Mouse (Mus musculus) adrenal gland, postnatal 25 days (tissue): ENCODE data around the gene Gm4952. TPM values are rescaled to one million over a fixed set of nuclear protein-coding genes. Genes with fewer than 3 reads are reported as not detected.
"Not testable (repeated sequence)": the region's sequence is repeated elsewhere in the genome, so short reads cannot be mapped to it uniquely, and the experiment has no call there.

ENCODE experiments used
- DNase-seq: peaks from one replicate; pipeline ENCODE4 v3.0.0; 2021; ENCODE audit warnings: mixed read lengths
- total RNA-seq: library from RNA; stranded (reverse); gene quantifications from 2 replicates; pipeline ENCODE4 v1.2.3, GENCODE M21; 2021

Gm4952 gene
- total RNA-seq, 1 experiment from 2014 or later = not detected

- no peak for DNase-seq
Observed at GRCm38 (mm10) chr19:12600684-12601480, 1.1 kb downstream of the Gm4952 start.

- DNase-seq = no peak
Observed at GRCm38 (mm10) chr19:12608336-12608735, 8.6 kb downstream of the Gm4952 start.

GRCm38 (mm10) chr19:12613646-12614045 lies 13.9 kb downstream of the Gm4952 start:
- no peak for DNase-seq

- no peak for DNase-seq
Observed at GRCm38 (mm10) chr19:12633176-12633575, 33.4 kb downstream of the Gm4952 start, which contains the start of gene Glyat. Gene Glyat (plus strand): TSS chr19:12633308.

- DNase-seq = no peak
Observed at GRCm38 (mm10) chr19:12634259-12634658, 34.5 kb downstream of the Gm4952 start.

- DNase-seq = no peak
Observed at GRCm38 (mm10) chr19:12634963-12635362, 35.2 kb downstream of the Gm4952 start.

- DNase-seq = no peak
Observed at GRCm38 (mm10) chr19:12636863-12637262, 37.1 kb downstream of the Gm4952 start.

GRCm38 (mm10) chr19:12638049-12638448 lies 38.3 kb downstream of the Gm4952 start:
- DNase-seq = no peak

- DNase-seq = no peak
Observed at GRCm38 (mm10) chr19:12649511-12649910, 49.7 kb downstream of the Gm4952 start.

GRCm38 (mm10) chr19:12666156-12666555 lies 66.4 kb downstream of the Gm4952 start:
- no peak for DNase-seq

- DNase-seq = not testable (repeated sequence)
Observed at GRCm38 (mm10) chr19:12668601-12669000, 68.8 kb downstream of the Gm4952 start.

GRCm38 (mm10) chr19:12670139-12670538 lies 70.4 kb downstream of the Gm4952 start, which contains the start of gene Olfr1442:
Gene Olfr1442 (plus strand): TSS chr19:12670439.
- DNase-seq = no peak

GRCm38 (mm10) chr19:12671051-12671450 lies 71.3 kb downstream of the Gm4952 start:
- no peak for DNase-seq

GRCm38 (mm10) chr19:12677812-12678211 lies 78.0 kb downstream of the Gm4952 start, which contains the start of gene Olfr1443:
Gene Olfr1443 (plus strand): TSS chr19:12678112.
- DNase-seq = no peak

Other genes with a start within 250 kb of the Gm4952 start
- gene Olfr1440, start 212.7 kb upstream of the Gm4952 start, total RNA-seq = not detected in 2 replicates
- not detected in 2 replicates for gene Olfr1441, start 182.5 kb upstream of the Gm4952 start, total RNA-seq
- not detected in 2 replicates for gene Pfpl, start 172.1 kb upstream of the Gm4952 start, total RNA-seq
- 12.4 and 16.5 TPM in 2 replicates for gene Mpeg1, start 139.2 kb upstream of the Gm4952 start, total RNA-seq
- 14.9 and 15.1 TPM in 2 replicates for gene Dtx4, start 98.5 kb upstream of the Gm4952 start, total RNA-seq
- 6.3 and 6.7 TPM in 2 replicates for gene Fam111a, start 54.2 kb upstream of the Gm4952 start, total RNA-seq
- gene Glyat, start 33.3 kb downstream of the Gm4952 start, total RNA-seq = not detected in 2 replicates
- not detected in 2 replicates for gene Olfr1442, start 70.5 kb downstream of the Gm4952 start, total RNA-seq
- not detected in 2 replicates for gene Olfr1443, start 78.1 kb downstream of the Gm4952 start, total RNA-seq
- not detected in 2 replicates for gene Keg1, start 95.8 kb downstream of the Gm4952 start, total RNA-seq
- gene Cntf, start 165.7 kb downstream of the Gm4952 start, total RNA-seq = 0.90 and 3.3 TPM in 2 replicates
- gene Zfp91, start 196.2 kb downstream of the Gm4952 start, total RNA-seq = 83.3 and 85.7 TPM in 2 replicates
- 2.1 and 2.2 TPM in 2 replicates for gene Lpxn, start 196.2 kb downstream of the Gm4952 start, total RNA-seq
- not detected in 2 replicates for gene Gm5244, start 246.7 kb downstream of the Gm4952 start, total RNA-seq